ENCODE assay signal across 22 mouse cellular contexts in genomic region chr3:22174232-22174631, GRCm38 (mm10).
"Had no signal": no experiment of that assay in that cellular context is flagged by ENCODE, and none has a peak within 500 bp of the region (broad histone marks: within the 10 kb centered on the region; RNA-seq: fewer than 3 reads in every experiment).

No protein-coding gene starts in this region.

- H3K9ac ChIP-seq: limb, embryonic 12.5 days; liver, embryonic 12.5 days; liver, embryonic 15.5 days; midbrain, embryonic 13.5 days; neural tube, embryonic 13.5 days; stomach, embryonic 15.5 days had no signal

- DNase-seq: kidney, adult 2 months; kidney, postnatal 25 days; layer of hippocampus, postnatal 36 days; liver; lung, adult 18-20 months; lung, postnatal 14 days; retina, postnatal 1 day; right cerebral cortex, postnatal 25 days; spleen, adult 18-20 months; thymus, postnatal 25 days had no signal

- H3K4me3 ChIP-seq: layer of hippocampus, adult 2 months; left cerebral cortex, adult 2 months; limb, embryonic 12.5 days; liver, embryonic 12.5 days; liver, embryonic 15.5 days; midbrain, embryonic 13.5 days; myocyte; neural tube, embryonic 13.5 days; stomach, embryonic 15.5 days had no signal

- H3K27me3 ChIP-seq: limb, embryonic 12.5 days; liver, embryonic 12.5 days; liver, embryonic 15.5 days; midbrain, embryonic 13.5 days; neural tube, embryonic 13.5 days; stomach, embryonic 15.5 days had no signal

- H3K36me3 ChIP-seq: limb, embryonic 12.5 days; liver, embryonic 12.5 days; liver, embryonic 15.5 days; midbrain, embryonic 13.5 days; neural tube, embryonic 13.5 days; stomach, embryonic 15.5 days had no signal

- H3K9me3 ChIP-seq: limb, embryonic 12.5 days; liver, embryonic 12.5 days; liver, embryonic 15.5 days; midbrain, embryonic 13.5 days; neural tube, embryonic 13.5 days; stomach, embryonic 15.5 days had no signal

- H3K4me1 ChIP-seq: liver, embryonic 15.5 days; stomach, embryonic 15.5 days had no signal

- ATAC-seq: liver, embryonic 12.5 days; midbrain, embryonic 13.5 days; midbrain, embryonic 16.5 days had no signal

- H3K4me2 ChIP-seq: limb, embryonic 12.5 days; liver, embryonic 12.5 days; liver, embryonic 15.5 days; midbrain, embryonic 13.5 days; neural tube, embryonic 13.5 days; stomach, embryonic 15.5 days had no signal

- H3K27ac ChIP-seq: kidney, postnatal 0 days; layer of hippocampus, adult 2 months; left cerebral cortex, adult 2 months; limb, embryonic 12.5 days; liver, embryonic 12.5 days; liver, embryonic 15.5 days; macrophage; midbrain, embryonic 13.5 days; neural tube, embryonic 13.5 days; stomach, embryonic 15.5 days had no signal
